Mouse (Mus musculus): Measurements from ENCODE around the gene Cstad. TPM values are rescaled to one million over a fixed set of nuclear protein-coding genes. Genes with fewer than 3 reads are reported as not detected.
A peak's percentile ranks its signal among the peaks of the same experiment; 100 is the strongest.

The Cstad gene
- total and polyA plus RNA-seq, 2 experiments from 2014 or later: 0.55 to 0.64 TPM

DNA sequence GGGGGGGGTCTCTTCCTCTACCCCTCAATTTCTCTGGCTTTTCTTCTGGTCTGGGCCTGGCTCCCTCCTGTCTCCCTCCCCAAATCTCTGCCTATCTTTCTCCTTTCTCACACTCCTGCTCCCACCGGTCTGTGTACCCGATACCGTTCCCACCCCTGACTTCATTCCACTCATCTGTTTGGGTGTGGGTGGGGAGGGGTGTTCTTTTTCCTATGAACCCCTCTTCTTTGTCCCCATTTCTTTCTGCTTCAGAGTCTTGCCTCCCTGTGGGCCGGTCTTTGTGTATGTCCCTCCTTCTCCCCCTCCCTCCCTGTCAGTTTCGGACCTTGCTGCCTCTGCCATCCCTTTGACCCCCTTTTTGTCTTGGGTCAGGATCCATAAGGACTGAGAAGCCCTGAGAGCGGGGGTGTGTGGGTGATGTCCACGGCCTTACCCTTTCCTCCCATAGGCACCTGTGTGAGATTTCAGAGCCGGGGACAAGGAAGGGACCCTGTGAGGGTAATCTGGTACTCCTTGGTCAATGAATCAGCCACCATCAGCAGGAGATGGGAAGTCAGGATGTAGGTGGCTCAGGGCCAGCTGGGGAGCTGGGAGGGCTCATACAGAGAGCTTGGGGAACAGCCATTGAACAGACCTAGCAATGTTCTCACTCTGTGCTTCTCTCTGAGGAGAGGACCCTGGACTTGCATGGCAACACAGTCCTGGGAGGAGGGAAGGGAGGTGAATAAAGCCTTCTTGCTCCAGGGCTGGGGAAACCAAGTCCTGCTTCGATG, 19.5 kb downstream of the Cstad start:
- WGBS: 28% methylated on average over 9 of the region's 9 CpGs
- H3K9me3 ChIP-seq (ENCODE audit: low read length): no peaks in the 10 kb centered on the region
- peak overlapping the region; percentile 31 for H3K4me2 ChIP-seq (ENCODE audit: low read depth, low read length, poor library complexity, severe bottlenecking)
- no peak overlapping the region for H3K4me3 ChIP-seq (ENCODE audit: low read depth, low read length)
- DNase-seq (ENCODE audit: low spot score) (no peak), ATAC-seq (ENCODE audit: low FRiP score) (peak; percentile 59; the same call in 1 of the 2 replicates)
- peaks cover 13% of the 10 kb centered on the region for H3K4me1 ChIP-seq (ENCODE audit: insufficient read depth, low read length)
- peak overlapping the region; percentile 86 for H3K27ac ChIP-seq (ENCODE audit: low read depth, low read length)
- no peaks in the 10 kb centered on the region for H3K36me3 ChIP-seq (ENCODE audit: insufficient read depth, low read length)
- H3K27me3 ChIP-seq (ENCODE audit: insufficient read depth, low read length): no peaks in the 10 kb centered on the region
- no peak for TF ChIP-seq CTCF (IDR thresholded peaks at IDR 0.05)
- H3K9ac ChIP-seq (replicated peaks; ENCODE audit: low read length, poor library complexity, severe bottlenecking): peak overlapping the region; percentile 54

- DNase-seq (ENCODE audit: low spot score) (no peak), ATAC-seq (ENCODE audit: low FRiP score) (no peak)
- Histone ChIP-seq H3K4me3 (ENCODE audit: low read depth, low read length) (no peak overlapping the region), H3K27ac (ENCODE audit: low read depth, low read length) (0 out of 2 replicates have a peak overlapping the region, but pooled peaks have one; percentile 6), H3K9me3 (ENCODE audit: low read length) (no peaks in the 10 kb centered on the region), H3K9ac (replicated peaks; ENCODE audit: low read length, poor library complexity, severe bottlenecking) (no peak overlapping the region), H3K4me2 (ENCODE audit: low read depth, low read length, poor library complexity, severe bottlenecking) (no peak overlapping the region), H3K4me1 (ENCODE audit: insufficient read depth, low read length) (peaks cover 13% of the 10 kb centered on the region), H3K27me3 (ENCODE audit: insufficient read depth, low read length) (no peaks in the 10 kb centered on the region), H3K36me3 (ENCODE audit: insufficient read depth, low read length) (no peaks in the 10 kb centered on the region)
- 91% methylated on average over 2 of the region's 2 CpGs for WGBS
- no peak for TF ChIP-seq CTCF (IDR thresholded peaks at IDR 0.05)
These were observed 21.0 kb downstream of the Cstad start for GRCm38 (mm10) chr2:30615869-30616268.

GRCm38 (mm10) chr2:30616464-30616863, 21.6 kb downstream of the Cstad start:
- TF ChIP-seq CTCF (IDR thresholded peaks at IDR 0.05): no peak
- H3K9me3 ChIP-seq (ENCODE audit: low read length): no peaks in the 10 kb centered on the region
- WGBS: 80% methylated on average over 6 of the region's 6 CpGs
- H3K27ac ChIP-seq (ENCODE audit: low read depth, low read length): no peak overlapping the region
- H3K9ac ChIP-seq (replicated peaks; ENCODE audit: low read length, poor library complexity, severe bottlenecking): no peak overlapping the region
- H3K4me3 ChIP-seq (ENCODE audit: low read depth, low read length): no peak overlapping the region
- no peaks in the 10 kb centered on the region for H3K36me3 ChIP-seq (ENCODE audit: insufficient read depth, low read length)
- ATAC-seq (ENCODE audit: low FRiP score) (no peak), DNase-seq (ENCODE audit: low spot score) (no peak)
- no peak overlapping the region for H3K4me2 ChIP-seq (ENCODE audit: low read depth, low read length, poor library complexity, severe bottlenecking)
- H3K4me1 ChIP-seq (ENCODE audit: insufficient read depth, low read length): peaks cover 13% of the 10 kb centered on the region
- no peaks in the 10 kb centered on the region for H3K27me3 ChIP-seq (ENCODE audit: insufficient read depth, low read length)

GRCm38 (mm10) chr2:30618487-30619248, 23.8 kb downstream of the Cstad start:
- Histone ChIP-seq H3K4me1 (ENCODE audit: insufficient read depth, low read length) (peaks cover 13% of the 10 kb centered on the region), H3K4me2 (ENCODE audit: low read depth, low read length, poor library complexity, severe bottlenecking) (no peak overlapping the region), H3K27ac (ENCODE audit: low read depth, low read length) (no peak overlapping the region), H3K4me3 (ENCODE audit: low read depth, low read length) (no peak overlapping the region), H3K9me3 (ENCODE audit: low read length) (no peaks in the 10 kb centered on the region), H3K9ac (replicated peaks; ENCODE audit: low read length, poor library complexity, severe bottlenecking) (no peak overlapping the region), H3K27me3 (ENCODE audit: insufficient read depth, low read length) (no peaks in the 10 kb centered on the region), H3K36me3 (ENCODE audit: insufficient read depth, low read length) (no peaks in the 10 kb centered on the region)
- WGBS: 73% methylated on average over 6 of the region's 6 CpGs
- ATAC-seq (ENCODE audit: low FRiP score): no peak
- no peak for TF ChIP-seq CTCF (IDR thresholded peaks at IDR 0.05)
- DNase-seq (ENCODE audit: low spot score): no peak

DNA sequence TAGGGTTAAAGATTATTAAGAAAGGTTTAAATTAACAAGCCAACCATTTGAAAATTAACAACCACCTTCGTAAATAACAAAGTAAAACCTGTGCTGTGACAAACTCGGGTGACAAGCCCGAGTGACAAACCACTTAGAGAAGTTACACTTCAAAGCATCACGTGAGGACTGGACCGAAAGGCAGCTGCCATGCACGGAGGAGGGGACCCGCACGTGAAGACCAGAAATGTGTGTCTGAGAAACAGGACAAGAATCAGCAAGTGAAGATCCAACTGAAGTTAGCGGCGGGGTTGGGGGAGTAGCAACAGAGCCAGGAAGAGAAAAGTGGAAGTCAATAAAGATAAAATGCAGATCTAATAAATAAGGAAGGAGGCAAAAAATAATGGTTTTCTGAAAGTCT, 29.0 kb downstream of the Cstad start:
- TF ChIP-seq CTCF (IDR thresholded peaks at IDR 0.05): no peak
- H3K27ac ChIP-seq (ENCODE audit: low read depth, low read length): no peak overlapping the region
- no peaks in the 10 kb centered on the region for H3K9me3 ChIP-seq (ENCODE audit: low read length)
- no peaks in the 10 kb centered on the region for H3K27me3 ChIP-seq (ENCODE audit: insufficient read depth, low read length)
- ATAC-seq (ENCODE audit: low FRiP score) (no peak), DNase-seq (ENCODE audit: low spot score) (no peak)
- no peak overlapping the region for H3K4me3 ChIP-seq (ENCODE audit: low read depth, low read length)
- no peaks in the 10 kb centered on the region for H3K36me3 ChIP-seq (ENCODE audit: insufficient read depth, low read length)
- H3K4me1 ChIP-seq (ENCODE audit: insufficient read depth, low read length): no peaks in the 10 kb centered on the region
- 77% methylated on average over 10 of the region's 10 CpGs for WGBS
- H3K9ac ChIP-seq (replicated peaks; ENCODE audit: low read length, poor library complexity, severe bottlenecking): no peak overlapping the region
- H3K4me2 ChIP-seq (ENCODE audit: low read depth, low read length, poor library complexity, severe bottlenecking): no peak overlapping the region

- Histone ChIP-seq H3K9ac (replicated peaks; ENCODE audit: low read length, poor library complexity, severe bottlenecking) (no peak overlapping the region), H3K4me2 (ENCODE audit: low read depth, low read length, poor library complexity, severe bottlenecking) (no peak overlapping the region), H3K4me3 (ENCODE audit: low read depth, low read length) (no peak overlapping the region), H3K36me3 (ENCODE audit: insufficient read depth, low read length) (no peaks in the 10 kb centered on the region), H3K4me1 (ENCODE audit: insufficient read depth, low read length) (0 out of 2 replicates have a peak, but pooled peaks cover 2% of the 10 kb centered on the region), H3K9me3 (ENCODE audit: low read length) (no peaks in the 10 kb centered on the region), H3K27me3 (ENCODE audit: insufficient read depth, low read length) (no peaks in the 10 kb centered on the region), H3K27ac (ENCODE audit: low read depth, low read length) (no peak overlapping the region)
- DNase-seq (ENCODE audit: low spot score): no peak
- ATAC-seq (ENCODE audit: low FRiP score): no peak
- WGBS: 75% methylated on average over 6 of the region's 6 CpGs
- no peak for TF ChIP-seq CTCF (IDR thresholded peaks at IDR 0.05)
These were observed 30.5 kb downstream of the Cstad start for GRCm38 (mm10) chr2:30625296-30625826.

Measured in midbrain, postnatal 0 days (tissue).